Mouse (Mus musculus): Measurements from ENCODE around the gene Traf3ip2. TPM values are rescaled to one million over a fixed set of nuclear protein-coding genes. Genes with fewer than 3 reads are reported as not detected.

Gene Traf3ip2
- polyA plus RNA-seq (2012; rRNA removed), result 2.0 and 2.8 TPM in 2 replicates

DNA sequence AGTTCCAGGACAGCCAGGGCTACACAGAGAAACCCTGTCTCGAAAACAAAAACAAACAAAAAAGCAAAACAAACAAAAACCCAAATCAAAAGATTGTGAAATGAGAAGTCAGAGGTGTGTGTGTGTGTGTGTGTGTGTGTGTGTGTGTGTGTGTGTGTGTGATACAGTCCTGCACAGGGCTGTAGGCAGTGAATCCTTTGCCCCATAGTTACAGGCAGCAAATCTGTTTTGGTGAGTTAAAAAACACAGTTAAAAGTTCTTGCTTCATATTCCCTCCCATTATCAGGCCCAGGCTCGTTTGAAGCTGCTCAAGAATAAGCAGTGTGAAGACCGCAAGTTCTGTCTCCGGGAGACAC, at the start of gene Traf3ip2:
Gene Traf3ip2 (plus strand): TSS at position 302 of the 356 bp plus-strand sequence.

Other genes starting within 250 kb of the Traf3ip2 start
- 7.9 and 8.5 TPM in 2 replicates for gene Fyn, start 244.1 kb upstream of the Traf3ip2 start, polyA plus RNA-seq (2012; rRNA removed)
- 7.9 and 9.9 TPM in 2 replicates for gene Rev3l, start 119.2 kb downstream of the Traf3ip2 start, polyA plus RNA-seq (2012; rRNA removed)

Data from liver, embryonic 18 days (tissue).